Mouse (Mus musculus) layer of hippocampus, postnatal 10 days (tissue): Measurements from ENCODE around the gene Pbxip1. TPM values are rescaled to one million over a fixed set of nuclear protein-coding genes. Genes with fewer than 3 reads are reported as not detected.

Experiments used
- DNase-seq, 2 experiments: peaks; one replicate each; pipeline ENCODE4 v3.0.0; 2021; ENCODE audit warnings: low spot score in 2 of 2
- total RNA-seq, 2 experiments: library from RNA; stranded (reverse); gene quantifications; 2 replicates each; pipeline ENCODE4 v1.2.3; 2021

Pbxip1 gene
- total RNA-seq, 2 experiments from 2014 or later: 43.3 to 45.2 TPM

DNA sequence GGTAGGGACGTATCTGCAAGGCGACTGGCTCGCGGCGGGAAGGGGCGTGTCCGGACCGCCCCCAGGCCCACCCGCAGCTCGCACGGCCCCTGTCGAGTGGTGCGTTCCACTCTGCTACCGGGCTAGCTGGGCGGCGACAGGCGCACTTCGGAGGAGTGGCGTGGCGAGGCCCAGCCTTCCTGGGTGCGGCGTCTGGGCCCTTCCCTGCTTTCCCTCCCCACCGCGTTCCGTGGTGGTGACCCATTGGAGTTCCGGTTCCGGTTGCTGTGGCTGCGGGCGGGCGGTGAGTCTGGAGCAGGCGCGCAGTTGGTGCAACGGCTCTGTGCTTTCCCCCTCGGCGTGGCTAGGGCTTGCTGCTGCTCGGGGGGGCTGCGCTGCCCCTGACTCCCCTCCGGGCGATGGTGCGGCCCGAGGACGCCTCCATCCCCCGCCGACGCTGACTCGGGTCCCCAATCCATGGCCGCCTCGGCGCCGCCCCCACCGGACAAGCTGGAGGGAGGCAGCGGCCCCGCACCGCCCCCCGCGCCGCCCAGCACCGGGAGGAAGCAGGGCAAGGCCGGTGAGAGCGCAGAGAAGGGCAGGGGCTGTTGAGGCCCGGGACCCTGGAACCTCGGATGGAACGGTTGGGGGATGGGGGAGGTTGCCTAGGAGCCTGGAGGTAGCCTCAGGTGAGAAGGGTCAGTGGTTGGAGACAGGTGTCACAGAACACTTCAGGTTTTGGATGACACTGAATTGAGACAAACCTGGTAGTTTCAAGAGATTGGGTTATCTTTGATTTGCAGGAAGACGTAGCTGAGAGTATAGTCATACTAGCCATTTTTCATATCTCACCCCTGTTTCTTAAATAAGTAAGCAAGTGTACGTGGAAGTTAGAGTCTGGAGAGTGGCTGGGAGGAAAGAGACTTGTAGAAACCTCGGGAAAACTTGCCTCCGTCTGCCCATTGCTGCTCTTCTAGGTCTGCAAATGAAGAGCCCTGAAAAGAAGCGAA lies 6.0 kb upstream of the Pbxip1 start, which contains the start of gene Pygo2:
Gene Pygo2, plus strand, starts transcription at position 44 of the 989 bp plus-strand sequence.
- peak; percentile 91 to 95 for DNase-seq

DNA sequence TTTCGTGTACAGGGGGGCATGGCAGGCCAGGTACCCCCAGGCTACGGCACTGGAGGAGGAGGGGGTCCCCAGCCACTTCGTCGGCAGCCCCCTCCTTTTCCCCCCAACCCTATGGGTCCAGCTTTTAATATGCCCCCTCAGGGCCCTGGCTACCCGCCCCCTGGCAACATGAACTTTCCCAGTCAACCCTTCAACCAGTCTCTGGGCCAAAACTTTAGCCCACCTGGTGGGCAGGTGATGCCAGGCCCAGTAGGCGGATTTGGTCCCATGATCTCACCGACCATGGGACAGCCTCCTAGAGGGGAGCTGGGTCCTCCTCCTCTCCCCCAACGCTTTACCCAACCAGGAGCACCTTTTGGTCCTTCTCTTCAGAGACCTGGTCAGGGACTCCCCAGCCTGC lies 3.9 kb upstream of the Pbxip1 start:
- no peak for DNase-seq

GRCm38 (mm10) chr3:89434532-89434931 lies 2.0 kb upstream of the Pbxip1 start:
- no peak for DNase-seq

- peak; percentile 32 to 50 for DNase-seq
These were observed 1.5 kb upstream of the Pbxip1 start for GRCm38 (mm10) chr3:89435041-89435440.

- peak in 1 of 2 experiments; percentile 34 for DNase-seq
These were observed 763 bp downstream of the Pbxip1 start for GRCm38 (mm10) chr3:89437269-89437668.

GRCm38 (mm10) chr3:89440691-89441090 lies 4.2 kb downstream of the Pbxip1 start:
- DNase-seq: no peak

- no peak for DNase-seq
These were observed 12.4 kb downstream of the Pbxip1 start for GRCm38 (mm10) chr3:89448720-89449537.

GRCm38 (mm10) chr3:89449541-89449940 lies 13.0 kb downstream of the Pbxip1 start:
- peak; percentile 66 to 77 for DNase-seq

GRCm38 (mm10) chr3:89451916-89452315 lies 15.4 kb downstream of the Pbxip1 start:
- no peak for DNase-seq

GRCm38 (mm10) chr3:89454401-89455177 lies 18.1 kb downstream of the Pbxip1 start, which contains the start of gene Pmvk:
Gene Pmvk, plus strand, starts transcription at chr3:89454541.
- DNase-seq: no peak

- no peak for DNase-seq
These were observed 19.3 kb downstream of the Pbxip1 start for GRCm38 (mm10) chr3:89455786-89456285.

GRCm38 (mm10) chr3:89456726-89457665 lies 20.5 kb downstream of the Pbxip1 start:
- DNase-seq: peak; percentile 66 to 71

DNA sequence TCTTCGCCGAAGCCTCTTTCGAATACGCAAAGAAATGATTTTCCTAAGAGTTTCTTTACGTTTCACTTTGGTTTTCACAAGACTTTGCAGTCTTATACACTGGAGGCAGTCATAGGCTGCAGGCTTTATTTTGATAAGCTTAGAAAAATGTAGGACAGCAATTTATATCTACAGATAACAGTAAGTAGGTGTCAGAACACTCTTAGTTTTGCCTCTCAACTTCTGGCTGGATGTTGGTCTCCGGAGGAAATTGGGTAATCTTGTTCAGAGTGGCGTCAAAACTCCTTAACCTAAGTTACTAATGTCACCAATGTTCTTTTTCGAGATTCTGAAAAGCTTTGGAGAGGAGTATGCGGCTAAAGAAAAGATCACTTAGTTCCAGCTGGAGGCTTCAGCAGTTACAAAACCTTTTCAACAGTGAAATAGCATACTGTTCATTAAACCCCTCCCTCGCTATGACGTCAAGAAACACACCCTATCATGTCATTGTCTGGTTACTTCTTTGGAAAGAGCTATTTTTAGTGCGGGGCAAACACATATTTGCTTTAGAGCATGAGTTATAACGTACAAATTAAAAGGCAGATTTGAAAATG lies 22.0 kb downstream of the Pbxip1 start:
- DNase-seq: peak in 1 of 2 experiments; percentile 31

GRCm38 (mm10) chr3:89458965-89459807 lies 22.7 kb downstream of the Pbxip1 start:
- peak; percentile 90 to 92 for DNase-seq

- no peak for DNase-seq
These were observed 31.8 kb downstream of the Pbxip1 start for GRCm38 (mm10) chr3:89468268-89468667.

GRCm38 (mm10) chr3:89472280-89472679 lies 35.8 kb downstream of the Pbxip1 start:
- DNase-seq: no peak

GRCm38 (mm10) chr3:89473838-89474237 lies 37.3 kb downstream of the Pbxip1 start:
- no peak for DNase-seq

- DNase-seq: no peak
These were observed 42.5 kb downstream of the Pbxip1 start for GRCm38 (mm10) chr3:89479055-89479454.
